In genomic region chr11:117319543-117320335, GRCm38 (mm10) we compare ENCODE assay signal across 8 mouse cellular contexts.
DNase-seq lines count a peak whose midpoint lies in the region; ATAC-seq lines count a peak whose summit lies in the region.

No protein-coding gene starts in this region.

- ATAC-seq in stomach, embryonic 16.5 days (ENCODE audit: insufficient read depth, low FRiP score): peak; percentile 68

- H3K36me3 ChIP-seq in stomach, embryonic 16.5 days (ENCODE audit: control insufficient read depth, insufficient read depth, low read length): no peaks in the 10 kb centered on the region

- no peak overlapping the region; the same call in 1 of the 2 replicates for H3K4me3 ChIP-seq in stomach, embryonic 16.5 days (replicated peaks; ENCODE audit: low read length)

- H3K9me3 ChIP-seq in stomach, embryonic 16.5 days (replicated peaks; ENCODE audit: control insufficient read depth, low read length): no peaks in the 10 kb centered on the region

- H3K27ac ChIP-seq in stomach, embryonic 16.5 days (ENCODE audit: low read length): peak overlapping the region; percentile 94

- peak overlapping the region; percentile 51 for H3K9ac ChIP-seq in stomach, embryonic 16.5 days (ENCODE audit: low read length)

- intact Hi-C loops in left cerebral cortex, postnatal 25 days (cut with DNase I): loop anchor here (5.0 kb wide), 1 partner anchor 38 kb away; no protein-coding TSS in a partner anchor

- H3K4me1 ChIP-seq in stomach, embryonic 16.5 days (ENCODE audit: control insufficient read depth, insufficient read depth, low read length): peaks cover 76% of the 10 kb centered on the region

- no peaks in the 10 kb centered on the region for H3K27me3 ChIP-seq in stomach, embryonic 16.5 days (ENCODE audit: control insufficient read depth, insufficient read depth, low read length)

- peak overlapping the region; percentile 28; the same call in 1 of the 2 replicates for H3K4me2 ChIP-seq in stomach, embryonic 16.5 days (ENCODE audit: low read depth, low read length)

- peak; percentile 67 to 71 for DNase-seq in spleen, adult 18-20 months
- no peak for DNase-seq in spleen, adult 12 weeks (ENCODE audit: low spot score)
- peak; percentile 98 for DNase-seq in heart, adult 11 months
- peak; percentile 66 for DNase-seq in kidney, postnatal 10 days
- peak; percentile 83 for DNase-seq in mesoderm, embryonic 11.5 days (ENCODE audit: low read depth, low spot score)
- DNase-seq in cerebellum, postnatal 4 days (ENCODE audit: low spot score in 2 of 2): no peak
- DNase-seq in left cerebral cortex, postnatal 25 days (ENCODE audit: low spot score in 2 of 2): no peak

- WGBS in stomach, embryonic 16.5 days: 15% methylated on average over 15 of the region's 15 CpGs

Comparison
In these comparisons a context has a peak if more than half of its experiments do, and no peak if none do; other contexts are left out.
1. DNase-seq: peak in spleen, adult 18-20 months (2 of 2), heart, adult 11 months (single experiment), kidney, postnatal 10 days (single experiment) and mesoderm, embryonic 11.5 days (single experiment); none in spleen, adult 12 weeks (single experiment), cerebellum, postnatal 4 days (0 of 2) and left cerebral cortex, postnatal 25 days (0 of 2).